Mouse (Mus musculus): ENCODE measurements around the gene Srsy.
"Not testable (repeated sequence)": the region's sequence is repeated elsewhere in the genome, so short reads cannot be mapped to it uniquely, and the experiment has no call there.

Srsy gene

DNA sequence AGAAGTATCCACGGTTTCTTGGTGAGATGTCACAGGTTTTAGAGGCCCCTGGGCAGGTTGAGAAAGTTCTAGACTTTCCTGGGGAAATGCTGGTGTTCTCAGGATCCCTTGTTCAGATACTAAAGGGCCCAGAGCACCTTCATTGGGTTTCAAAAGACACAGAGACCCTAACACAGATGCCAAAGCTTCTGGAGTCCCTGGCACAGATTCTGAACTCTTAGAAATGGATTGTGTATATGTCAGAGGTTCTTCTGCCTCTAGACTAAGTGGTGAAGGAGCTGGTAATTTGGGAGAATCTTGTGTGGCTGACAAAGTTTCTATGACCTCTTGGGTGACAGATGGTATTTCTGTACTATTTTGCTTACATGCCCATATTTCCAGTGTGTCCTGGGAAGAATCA is at the start of gene Srsy:
Gene Srsy, minus strand, starts transcription at position 101 of the 400 bp plus-strand sequence.
- H3K36me3 ChIP-seq (ENCODE audit: insufficient read depth, low read length); H3K4me3 ChIP-seq (replicated peaks; ENCODE audit: low read length); H3K27me3 ChIP-seq (ENCODE audit: insufficient read depth, low read length); H3K9me3 ChIP-seq (ENCODE audit: low read length); H3K4me1 ChIP-seq (replicated peaks; ENCODE audit: low read depth, low read length): not testable (repeated sequence)

Measured in E14TG2a.4 (cell line).